Comparison of ENCODE assay signal across 8 mouse cellular contexts in the genomic region with DNA sequence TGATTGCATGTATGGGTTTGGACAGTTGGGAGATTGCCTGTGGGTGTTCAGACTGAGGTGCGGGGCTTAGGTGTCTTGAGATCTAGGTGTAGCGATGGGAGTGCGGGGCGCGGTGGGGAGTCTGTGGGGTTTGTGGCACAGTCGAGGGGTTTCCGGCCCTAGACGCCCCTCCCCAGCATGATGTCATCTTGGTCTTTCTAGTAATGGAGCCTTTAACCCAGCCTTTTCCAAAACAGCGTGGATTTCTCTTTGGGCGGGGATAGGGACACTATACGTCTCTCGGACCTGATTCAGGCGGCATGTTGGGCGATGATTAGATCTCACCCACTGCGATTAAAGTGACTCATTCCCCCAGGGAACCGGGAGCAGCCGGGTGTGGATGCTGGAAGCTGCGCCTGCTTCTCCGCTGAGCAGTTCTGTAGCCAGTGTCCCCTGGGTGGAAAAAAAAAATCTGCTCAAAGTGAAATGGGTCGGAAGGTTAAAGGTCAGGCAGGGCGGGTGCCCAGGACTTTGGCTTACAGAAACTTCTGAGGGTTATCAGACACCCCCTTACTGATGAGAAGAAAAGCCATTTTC. TPM values are rescaled to one million over a fixed set of nuclear protein-coding genes. Genes with fewer than 3 reads are reported as not detected.
DNase-seq lines count a peak whose midpoint lies in the region; ATAC-seq and TF ChIP-seq lines count a peak whose summit lies in the region.

No protein-coding gene starts in this region.

- peak overlapping the region; percentile 95 for H3K9ac ChIP-seq in embryonic facial prominence, embryonic 13.5 days
- H3K9ac ChIP-seq in neural tube, embryonic 11.5 days (ENCODE audit: low read length) = peak overlapping the region; percentile 91

- H3K79me3 ChIP-seq in C2C12 (ENCODE audit: low read depth) = peaks cover 45% of the 10 kb centered on the region

- no peak for TF ChIP-seq CTCF in C2C12 (IDR thresholded peaks at IDR 0.05; ENCODE audit: control insufficient read depth, insufficient read depth, insufficient read length)
- no peak for TF ChIP-seq CTCF in thymus, adult 2 months (IDR thresholded peaks at IDR 0.05; ENCODE audit: borderline replicate concordance, control insufficient read depth, extremely low read depth, insufficient read depth, low read length, poor library complexity)

- H3ac ChIP-seq in C2C12 (ENCODE audit: control insufficient read depth, insufficient read length, low read depth) = peak overlapping the region; percentile 90

- H3K4me2 ChIP-seq in embryonic facial prominence, embryonic 13.5 days = peak overlapping the region; percentile 88
- H3K4me2 ChIP-seq in neural tube, embryonic 11.5 days (ENCODE audit: low read depth) = peak overlapping the region; percentile 87

- under 1% methylated on average over 21 of the region's 21 CpGs for WGBS in embryonic facial prominence, embryonic 13.5 days
- WGBS in neural tube, embryonic 11.5 days = 2% methylated on average over 21 of the region's 21 CpGs
- WGBS in thymus, adult 2 months = 17% methylated on average over 21 of the region's 21 CpGs

- ATAC-seq in embryonic facial prominence, embryonic 13.5 days (ENCODE audit: insufficient number of reproducible peaks, insufficient read depth, low FRiP score, low TSS enrichment, low read depth) = 0 out of 2 replicates have a peak, but pooled peaks have one; percentile 7
- no peak; the same call in 1 of the 2 replicates for ATAC-seq in neural tube, embryonic 11.5 days (ENCODE audit: insufficient read depth, low FRiP score, low TSS enrichment)

- no peak for TF ChIP-seq POLR2A in thymus, adult 2 months (IDR thresholded peaks at IDR 0.05; ENCODE audit: control insufficient read depth, extremely low read depth, insufficient read depth, low read length, poor library complexity)

- H3K9me3 ChIP-seq in embryonic facial prominence, embryonic 13.5 days = no peaks in the 10 kb centered on the region
- no peaks in the 10 kb centered on the region for H3K9me3 ChIP-seq in neural tube, embryonic 11.5 days (ENCODE audit: control insufficient read depth, low read length)

- H3K79me2 ChIP-seq in C2C12 (ENCODE audit: control insufficient read depth, insufficient read depth) = peaks cover 56% of the 10 kb centered on the region

- peak; percentile 70 for DNase-seq in adrenal gland, postnatal 10 days
- peak; percentile 75 to 82 for DNase-seq in heart, adult 9 months (ENCODE audit: low spot score in 2 of 2)
- DNase-seq in kidney, adult 8-10 months = peak; percentile 71 to 75
- DNase-seq in liver = peak; percentile 75
- DNase-seq in neural tube, embryonic 11.5 days (ENCODE audit: low spot score) = peak; percentile 55
- DNase-seq in thymus, adult 2 months = peak; percentile 60

- H3K27me3 ChIP-seq in C2C12 (ENCODE audit: control insufficient read depth, insufficient read depth, insufficient read length) = no peaks in the 10 kb centered on the region
- no peaks in the 10 kb centered on the region for H3K27me3 ChIP-seq in embryonic facial prominence, embryonic 13.5 days
- H3K27me3 ChIP-seq in neural tube, embryonic 11.5 days (ENCODE audit: control insufficient read depth, insufficient read depth, low read length) = no peaks in the 10 kb centered on the region
- no peaks in the 10 kb centered on the region for H3K27me3 ChIP-seq in thymus, adult 2 months (ENCODE audit: control insufficient read depth, insufficient read depth, low read length)

- H3K4me1 ChIP-seq in embryonic facial prominence, embryonic 13.5 days = peaks cover 41% of the 10 kb centered on the region
- H3K4me1 ChIP-seq in neural tube, embryonic 11.5 days (ENCODE audit: control insufficient read depth, insufficient read depth, low read length) = peaks cover 6% of the 10 kb centered on the region; the same call in 1 of the 2 replicates
- H3K4me1 ChIP-seq in thymus, adult 2 months (replicated peaks; ENCODE audit: control insufficient read depth, insufficient read depth, low read length) = peaks cover 24% of the 10 kb centered on the region

- peaks cover 14% of the 10 kb centered on the region for H3K36me3 ChIP-seq in C2C12 (ENCODE audit: control insufficient read depth, insufficient read depth)
- no peaks in the 10 kb centered on the region; the same call in 1 of the 2 replicates for H3K36me3 ChIP-seq in embryonic facial prominence, embryonic 13.5 days
- H3K36me3 ChIP-seq in neural tube, embryonic 11.5 days (ENCODE audit: control insufficient read depth, insufficient read depth, low read length) = no peaks in the 10 kb centered on the region; the same call in 1 of the 2 replicates
- no peaks in the 10 kb centered on the region for H3K36me3 ChIP-seq in thymus, adult 2 months (ENCODE audit: control insufficient read depth, insufficient read depth, low read length)

- peak overlapping the region; percentile 82; the same call in 1 of the 2 replicates for H3K27ac ChIP-seq in embryonic facial prominence, embryonic 13.5 days
- H3K27ac ChIP-seq in neural tube, embryonic 11.5 days (ENCODE audit: low read depth, low read length) = no peak overlapping the region
- no peak overlapping the region for H3K27ac ChIP-seq in thymus, adult 2 months (ENCODE audit: control insufficient read depth, insufficient read depth, low read length)

- H3K4me3 ChIP-seq in C2C12 (ENCODE audit: insufficient read depth, poor library complexity, severe bottlenecking) = peak overlapping the region; percentile 66
- peak overlapping the region; percentile 98 for H3K4me3 ChIP-seq in embryonic facial prominence, embryonic 13.5 days
- H3K4me3 ChIP-seq in neural tube, embryonic 11.5 days (ENCODE audit: low read depth, low read length) = peak overlapping the region; percentile 99
- H3K4me3 ChIP-seq in thymus, adult 2 months (ENCODE audit: control insufficient read depth, insufficient read depth, low read length) = peak overlapping the region; percentile 64

TF ChIP-seq in C2C12, 6 proteins besides CTCF, POLR2A, EP300 and RAD21:
- TF ChIP-seq USF1 (IDR thresholded peaks at IDR 0.05; ENCODE audit: low read depth) = no peak
- no peak for TF ChIP-seq CEBPB (IDR thresholded peaks at IDR 0.05; ENCODE audit: low read depth)
- no peak for TF ChIP-seq MAX (IDR thresholded peaks at IDR 0.05)
- TF ChIP-seq MYOG (IDR thresholded peaks at IDR 0.05; ENCODE audit: control insufficient read depth, extremely low read depth, insufficient read length) = no peak
- peak; percentile 37 for TF ChIP-seq MYOD1 (IDR thresholded peaks at IDR 0.05; ENCODE audit: control insufficient read depth, insufficient read length, low read depth)
- TF ChIP-seq FOSL1 (IDR thresholded peaks at IDR 0.05; ENCODE audit: insufficient read depth, low read length, poor library complexity, severe bottlenecking) = peak; percentile 64
TF ChIP-seq in C2C12: peak in this region for 2.

RNA-seq across cellular contexts. Expression of gene Ap2a2, which starts 1.0 kb away (rescaled TPM):
- 92.7 TPM for polyA plus RNA-seq in C2C12 (2012; fragmentation: generic; extraction: Trizol)
- total RNA-seq in adrenal gland, postnatal 10 days (2021) = 10 to 100 TPM; 68.5 to 70.2 TPM
- polyA plus RNA-seq in embryonic facial prominence, embryonic 13.5 days (2015; fragmentation: Nextera tagmentation; extraction: Ambion mirVana) = 80.1 and 82.9 TPM in 2 replicates
- 89.6 and 100 TPM in 2 replicates for polyA plus RNA-seq in neural tube, embryonic 11.5 days (2014; fragmentation: Nextera tagmentation; extraction: Ambion mirVana)
- polyA plus RNA-seq in thymus, adult 2 months (2012; rRNA removed) = 40.9 and 45.7 TPM in 2 replicates

RNA-seq across cellular contexts. Expression of gene Chid1, which starts 23.3 kb away (rescaled TPM):
- 27.4 TPM for polyA plus RNA-seq in C2C12 (2012; fragmentation: generic; extraction: Trizol)
- 10 to 100 TPM; 45.6 to 54.2 TPM for total RNA-seq in adrenal gland, postnatal 10 days (2021)
- 34.6 and 40.5 TPM in 2 replicates for polyA plus RNA-seq in embryonic facial prominence, embryonic 13.5 days (2015; fragmentation: Nextera tagmentation; extraction: Ambion mirVana)
- 28.2 and 32.9 TPM in 2 replicates for polyA plus RNA-seq in neural tube, embryonic 11.5 days (2014; fragmentation: Nextera tagmentation; extraction: Ambion mirVana)
- polyA plus RNA-seq in thymus, adult 2 months (2012; rRNA removed) = 26.5 and 36.8 TPM in 2 replicates
